Mouse (Mus musculus) spleen, adult 2 months (tissue): Measurements from ENCODE around the gene Gabbr2. TPM values are rescaled to one million over a fixed set of nuclear protein-coding genes. Genes with fewer than 3 reads are reported as not detected.

Source experiments
- DNase-seq, 2 experiments: peaks; one replicate each; pipeline versions ENCODE4 v3.0.0 to v3.0.0-alpha.2; 2012 to 2021; ENCODE audit warnings: low spot score in 2 of 2, low read depth in 1 of 2
- H3K27ac ChIP-seq: fragments of 200-500 bp; 2 replicates; pipeline ENCODE4 v1.5.1; 2012; ENCODE audit warnings: low read length, inconsistent platforms; ENCODE audit not compliant: insufficient read depth
- H3K27me3 ChIP-seq: fragments of 200-500 bp; 2 replicates; pipeline ENCODE4 v1.6.1; 2012; ENCODE audit warnings: mild to moderate bottlenecking, moderate library complexity, low read length, inconsistent platforms; ENCODE audit not compliant: control insufficient read depth, insufficient read depth
- H3K36me3 ChIP-seq: fragments of 200-500 bp; 2 replicates; pipeline ENCODE4 v1.6.1; 2012; ENCODE audit warnings: mild to moderate bottlenecking, low read length, inconsistent platforms; ENCODE audit not compliant: control insufficient read depth, insufficient read depth
- H3K4me1 ChIP-seq: fragments of 200-500 bp; 2 replicates; pipeline ENCODE4 v1.6.1; 2011; ENCODE audit warnings: inconsistent platforms; ENCODE audit not compliant: control insufficient read depth, insufficient read depth, insufficient read length
- H3K4me3 ChIP-seq: fragments of 200-500 bp; 2 replicates; pipeline ENCODE4 v1.5.1; 2011; ENCODE audit warnings: mild to moderate bottlenecking, inconsistent platforms; ENCODE audit not compliant: insufficient read depth, insufficient read length; ENCODE audit errors: extremely low read depth
- CTCF ChIP-seq: fragments of 200-500 bp; IDR thresholded peaks from 2 replicates; pipeline ENCODE4 v1.5.1; 2011; ENCODE audit warnings: mild to moderate bottlenecking, inconsistent platforms; ENCODE audit not compliant: insufficient read depth, insufficient read length, insufficient replicate concordance; ENCODE audit errors: extremely low read depth
- POLR2A ChIP-seq: fragments of 200-500 bp; IDR thresholded peaks from 2 replicates; pipeline ENCODE4 v1.6.1; 2011; ENCODE audit warnings: low read depth, low read length, inconsistent platforms
- WGBS: fragments of 180-500 bp; shearing (Covaris S2); methylation state at CpG from one replicate; pipeline ENCODE4 v1.1.7; 2018; 5-methylcytosine and 5-hydroxymethylcytosine counted together
- polyA plus RNA-seq: library from polyadenylated mRNA; depleted of rRNA; stranded (reverse); fragments of >200 nt; gene quantifications from 2 replicates; pipeline ENCODE4 v1.2.3, GENCODE M21; 2012; rRNA removed

Gene Gabbr2
- polyA plus RNA-seq, 1 experiment = not detected

- Histone ChIP-seq H3K4me3 (no peak overlapping the region), H3K36me3 (no peaks in the 10 kb centered on the region), H3K27ac (no peak overlapping the region), H3K4me1 (no peaks in the 10 kb centered on the region), H3K27me3 (no peaks in the 10 kb centered on the region)
- TF ChIP-seq POLR2A (no peak), CTCF (peak; percentile 35; the same call in 1 of the 2 replicates)
- peak in 1 of 2 experiments; percentile 22 for DNase-seq
- 64% methylated on average over 11 of the region's 11 CpGs for WGBS
These were observed 373.4 kb downstream of the Gabbr2 start for GRCm38 (mm10) chr4:46618196-46618817.

- no peaks in the 10 kb centered on the region for H3K27me3 ChIP-seq
- no peaks in the 10 kb centered on the region for H3K4me1 ChIP-seq
- H3K4me3 ChIP-seq = no peak overlapping the region
- no peaks in the 10 kb centered on the region for H3K36me3 ChIP-seq
- 69% methylated on average over 6 of the region's 6 CpGs for WGBS
- DNase-seq = no peak
- H3K27ac ChIP-seq = no peak overlapping the region
- TF ChIP-seq POLR2A = no peak
- no peak for TF ChIP-seq CTCF
These were observed 374.3 kb downstream of the Gabbr2 start for GRCm38 (mm10) chr4:46617408-46617807.

DNA sequence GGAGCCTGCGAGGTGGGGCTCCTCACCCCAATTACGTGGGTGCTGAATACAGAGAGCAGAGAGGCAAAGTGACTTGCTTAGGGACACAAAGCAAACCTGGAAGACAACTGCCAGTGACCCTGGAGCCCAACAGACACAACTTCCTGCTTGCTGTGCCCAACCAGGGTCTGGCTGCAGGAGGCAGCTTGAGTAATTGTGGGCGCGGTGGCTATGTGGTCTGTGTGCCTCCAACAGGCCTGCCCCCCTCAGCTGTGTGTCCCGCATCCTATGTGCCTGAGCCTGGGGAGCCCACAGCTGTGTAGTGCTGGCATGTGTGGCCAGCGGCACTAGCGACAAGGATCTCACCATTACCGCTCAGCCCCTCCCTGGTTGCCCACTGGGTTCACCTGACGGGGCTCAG, 377.0 kb downstream of the Gabbr2 start:
- H3K36me3 ChIP-seq = no peaks in the 10 kb centered on the region
- H3K4me3 ChIP-seq = no peak overlapping the region
- no peaks in the 10 kb centered on the region for H3K27me3 ChIP-seq
- no peaks in the 10 kb centered on the region for H3K4me1 ChIP-seq
- TF ChIP-seq CTCF = no peak
- no peak for TF ChIP-seq POLR2A
- no peak for DNase-seq
- WGBS = 19% methylated on average over 9 of the region's 9 CpGs
- no peak overlapping the region for H3K27ac ChIP-seq

GRCm38 (mm10) chr4:46613618-46614017, 378.1 kb downstream of the Gabbr2 start:
- Histone ChIP-seq H3K27me3 (no peaks in the 10 kb centered on the region), H3K4me1 (no peaks in the 10 kb centered on the region), H3K36me3 (no peaks in the 10 kb centered on the region), H3K27ac (no peak overlapping the region), H3K4me3 (no peak overlapping the region)
- 57% methylated on average over 12 of the region's 12 CpGs for WGBS
- DNase-seq = no peak
- TF ChIP-seq CTCF (no peak), POLR2A (no peak)

Other genes starting within 250 kb of the Gabbr2 start
- 1.5 and 1.6 TPM in 2 replicates for gene Anks6, start 65.6 kb upstream of the Gabbr2 start, polyA plus RNA-seq
- gene Galnt12, start 100.0 kb upstream of the Gabbr2 start, polyA plus RNA-seq = 11.9 and 13.7 TPM in 2 replicates
- gene Col15a1, start 216.3 kb upstream of the Gabbr2 start, polyA plus RNA-seq = 2.5 and 3.5 TPM in 2 replicates